Mouse (Mus musculus) kidney, postnatal 25 days (tissue): ENCODE measurements around the gene Rb1.
A peak's percentile ranks its signal among the peaks of the same experiment; 100 is the strongest.

Experiments
- DNase-seq, 2 experiments: peaks; one replicate each; pipeline ENCODE4 v3.0.0; 2021; ENCODE audit warnings: mixed read lengths in 2 of 2

Gene Rb1

DNA sequence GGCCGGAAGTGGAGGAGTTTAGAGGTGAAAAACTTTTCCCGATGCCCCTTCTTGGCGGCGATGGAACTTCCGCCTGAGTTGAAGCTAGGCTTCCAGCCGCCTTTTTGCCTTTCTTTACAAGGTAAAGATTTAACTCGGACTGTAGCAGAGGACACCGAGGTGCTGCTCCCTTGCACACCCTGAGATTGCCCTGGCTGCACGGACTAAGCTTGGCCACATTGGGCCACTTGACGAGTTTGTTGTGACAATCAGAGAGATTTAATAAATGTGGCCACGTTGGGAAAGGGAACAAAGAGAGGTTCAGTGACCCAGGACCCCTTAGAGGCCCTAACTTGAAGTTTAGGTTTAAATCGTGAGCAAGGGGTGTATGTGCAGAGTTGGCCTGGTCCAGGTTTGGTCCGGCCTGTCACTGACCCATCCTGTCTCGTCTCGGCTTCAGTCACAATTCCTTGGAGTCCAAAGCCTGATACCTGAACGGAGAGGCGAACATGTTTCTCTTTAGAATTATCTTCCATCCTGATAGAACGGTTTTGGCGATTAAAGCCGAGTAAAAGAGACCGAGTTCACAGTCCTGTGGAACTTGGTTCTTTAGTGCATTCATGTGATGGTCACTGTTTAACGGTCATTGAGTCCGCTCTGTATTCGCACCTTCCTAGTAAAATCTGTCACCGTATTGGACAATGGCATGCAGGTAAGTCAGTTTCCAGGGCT, 181.8 kb downstream of the Rb1 start:
- no peak for DNase-seq

DNA sequence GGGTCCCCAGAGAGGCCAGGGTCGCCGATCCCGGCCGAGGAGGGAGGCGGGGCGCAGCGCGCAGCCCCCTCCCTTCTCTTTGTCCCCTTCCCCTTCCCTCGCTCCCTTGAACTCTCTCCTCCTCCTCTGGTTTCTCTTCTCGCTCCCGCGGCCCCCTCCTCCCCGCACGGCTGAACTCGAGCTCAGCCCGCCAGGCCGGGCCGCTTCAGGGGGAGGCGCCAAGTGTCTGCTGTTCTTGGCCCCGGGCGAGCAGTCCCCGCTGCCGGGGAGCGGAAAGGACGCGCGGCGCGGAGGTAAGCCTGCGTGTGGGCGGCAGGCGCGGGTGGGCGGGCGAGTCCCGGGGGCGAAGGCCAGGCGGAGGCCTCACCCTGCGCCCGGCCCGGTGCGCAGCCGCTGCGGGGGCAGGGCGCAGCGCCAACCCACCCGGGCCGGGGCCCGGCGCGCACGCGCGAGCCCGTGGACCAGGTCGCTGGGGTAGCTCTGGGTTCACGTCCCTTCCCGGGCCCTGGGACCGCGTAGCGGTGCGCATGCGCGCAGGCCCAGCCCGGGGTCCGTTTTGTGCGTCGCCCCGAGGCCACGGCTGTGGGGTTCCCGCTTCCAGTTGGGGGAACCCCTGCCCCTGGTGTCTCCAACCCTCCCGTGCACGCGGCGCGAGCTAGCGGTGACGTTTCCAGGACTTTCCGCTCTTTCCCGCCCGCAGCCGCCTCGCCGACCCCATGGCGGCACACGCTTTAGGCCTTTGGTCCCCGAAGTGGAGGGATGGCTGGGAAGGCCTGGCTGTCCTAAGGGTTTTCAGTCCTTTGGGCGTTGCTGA, 182.5 kb downstream of the Rb1 start:
- peak; percentile 78 to 94 for DNase-seq

DNA sequence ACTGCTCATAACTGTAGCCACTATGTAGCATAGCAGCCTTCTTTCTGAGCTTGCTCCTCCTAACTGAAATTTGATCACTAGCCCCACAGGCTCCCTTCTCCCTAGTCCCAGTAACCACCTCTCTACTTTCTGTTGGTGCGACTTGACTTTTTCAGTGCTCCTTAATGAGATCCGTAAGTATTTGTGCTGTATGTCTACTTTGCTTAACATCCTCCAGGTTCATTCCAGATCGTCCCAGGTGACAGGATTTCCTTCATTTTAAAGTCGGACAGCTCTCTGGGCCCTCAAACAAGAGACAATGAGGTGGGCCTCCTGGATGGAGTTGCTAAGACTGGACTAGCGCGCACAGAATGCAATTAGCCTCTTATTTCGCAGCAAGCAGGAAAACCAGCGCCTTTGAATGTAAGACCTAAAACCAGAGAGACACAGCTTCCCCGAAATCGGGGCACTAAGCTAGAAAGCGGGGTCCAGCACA, 183.2 kb downstream of the Rb1 start:
- DNase-seq = peak in 1 of 2 experiments; percentile 36

DNA sequence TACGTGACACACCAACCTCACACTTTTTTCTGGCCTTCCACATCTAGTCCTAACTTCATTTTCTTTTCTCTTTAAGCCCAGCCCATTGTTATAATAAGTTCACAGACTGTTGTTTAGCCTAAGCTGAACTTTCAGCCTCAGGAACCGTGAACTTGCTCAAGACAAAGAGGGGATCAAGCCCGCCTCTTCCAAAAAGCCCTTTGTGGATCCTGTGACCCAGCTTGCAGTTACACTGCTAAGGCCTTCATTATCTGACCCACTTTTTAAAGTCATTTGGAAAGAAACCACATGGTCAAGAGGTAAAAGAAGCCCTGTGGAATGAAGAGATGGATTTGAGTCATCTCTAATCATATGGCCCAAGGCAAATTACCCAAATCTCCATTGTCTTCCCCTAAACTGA, 183.8 kb downstream of the Rb1 start:
- DNase-seq = no peak

DNA sequence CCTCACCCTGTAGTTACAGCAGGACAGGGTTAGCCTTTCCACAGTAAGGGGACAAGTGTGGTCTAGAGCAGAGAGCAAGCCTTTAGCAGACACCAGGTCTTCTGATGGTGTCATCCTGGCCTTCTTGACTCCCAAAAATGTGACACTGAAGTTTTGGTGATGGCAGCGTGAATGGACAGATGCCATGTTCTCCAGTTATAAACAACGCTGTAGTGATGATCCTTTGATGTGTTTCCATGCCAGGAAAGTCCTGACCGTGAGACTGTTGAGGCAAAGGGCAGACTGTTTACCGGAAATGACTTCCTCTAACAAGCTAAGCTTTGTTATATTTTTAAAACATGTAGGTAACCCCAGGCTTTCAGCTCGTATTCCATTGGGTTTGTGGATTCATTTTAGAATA, 185.8 kb downstream of the Rb1 start:
- DNase-seq = no peak

DNA sequence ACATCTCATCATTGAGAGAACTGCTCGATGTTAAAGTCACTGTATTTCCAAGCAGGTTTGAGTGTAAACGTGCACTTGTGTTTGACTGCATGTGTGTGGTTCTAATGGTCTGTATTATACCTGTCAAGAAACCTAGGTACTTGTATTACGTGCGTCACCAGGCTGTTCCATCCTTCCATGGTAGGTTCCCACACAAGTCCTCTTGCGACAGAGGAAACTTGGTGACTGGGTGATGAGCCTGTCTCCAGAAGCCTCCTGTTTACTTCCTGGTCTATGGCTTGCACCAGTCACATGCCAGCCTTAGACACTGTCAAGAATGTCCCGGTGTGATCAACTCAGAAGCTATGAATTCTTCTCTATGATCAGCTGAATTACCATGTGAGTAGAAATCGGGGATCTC, 187.1 kb downstream of the Rb1 start:
- no peak for DNase-seq

DNA sequence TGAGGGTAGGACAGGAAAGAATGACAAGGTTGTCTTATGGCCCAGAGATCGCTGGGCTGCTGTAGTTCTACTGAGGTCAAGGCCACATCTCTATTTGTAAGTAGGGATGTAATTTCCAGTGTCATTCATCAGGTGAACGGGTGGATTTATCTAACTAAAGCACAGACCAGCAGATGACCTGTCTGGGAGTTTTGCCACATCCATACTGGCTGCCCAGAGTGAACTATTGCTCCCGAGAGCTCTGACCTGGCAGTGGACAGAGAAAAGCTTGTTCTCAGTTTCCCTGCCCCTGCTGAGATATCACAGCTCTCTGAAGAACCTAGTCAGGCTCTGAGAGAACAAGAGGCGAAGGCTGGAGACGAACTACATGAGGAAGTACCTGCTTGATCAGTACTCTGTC, 188.4 kb downstream of the Rb1 start:
- no peak for DNase-seq
